Mouse (Mus musculus): Measurements from ENCODE around the gene Atoh8. TPM values are rescaled to one million over a fixed set of nuclear protein-coding genes. Genes with fewer than 3 reads are reported as not detected.

Gene Atoh8
- polyA plus RNA-seq, 1 experiment from 2014 or later: 31.5 TPM

GRCm38 (mm10) chr6:72160991-72161390 lies 74.4 kb downstream of the Atoh8 start:
- H3K4me2 ChIP-seq (replicated peaks): no peak overlapping the region
- no peaks in the 10 kb centered on the region for H3K36me3 ChIP-seq
- H3K4me1 ChIP-seq: peaks cover 8% of the 10 kb centered on the region
- H3K27me3 ChIP-seq: no peaks in the 10 kb centered on the region
- H3K9ac ChIP-seq: no peak overlapping the region
- H3K27ac ChIP-seq: no peak overlapping the region
- WGBS: 79% methylated on average over 3 of the region's 3 CpGs
- no peaks in the 10 kb centered on the region for H3K9me3 ChIP-seq
- no peak for ATAC-seq (ENCODE audit: low FRiP score, low read depth)
- no peak overlapping the region for H3K4me3 ChIP-seq

GRCm38 (mm10) chr6:72159861-72160395 lies 75.4 kb downstream of the Atoh8 start:
- Histone ChIP-seq H3K4me3 (no peak overlapping the region), H3K9me3 (no peaks in the 10 kb centered on the region), H3K27me3 (no peaks in the 10 kb centered on the region), H3K9ac (no peak overlapping the region), H3K27ac (no peak overlapping the region), H3K4me1 (peaks cover 8% of the 10 kb centered on the region), H3K36me3 (peaks cover 2% of the 10 kb centered on the region), H3K4me2 (replicated peaks) (no peak overlapping the region)
- no peak for ATAC-seq (ENCODE audit: low FRiP score, low read depth)
- WGBS: 49% methylated on average over 10 of the region's 10 CpGs

GRCm38 (mm10) chr6:72158966-72159764 lies 76.2 kb downstream of the Atoh8 start:
- 79% methylated on average over 8 of the region's 8 CpGs for WGBS
- no peaks in the 10 kb centered on the region for H3K9me3 ChIP-seq
- no peak overlapping the region for H3K9ac ChIP-seq
- ATAC-seq (ENCODE audit: low FRiP score, low read depth): no peak
- H3K36me3 ChIP-seq: peaks cover 8% of the 10 kb centered on the region
- no peaks in the 10 kb centered on the region for H3K27me3 ChIP-seq
- peaks cover 2% of the 10 kb centered on the region; the same call in 1 of the 2 replicates for H3K4me1 ChIP-seq
- no peak overlapping the region for H3K4me3 ChIP-seq
- H3K27ac ChIP-seq: no peak overlapping the region
- H3K4me2 ChIP-seq (replicated peaks): no peak overlapping the region

Other genes with a start within 250 kb of the Atoh8 start
- gene St3gal5, start 138.0 kb downstream of the Atoh8 start, polyA plus RNA-seq (2015; fragmentation: Nextera tagmentation; extraction: Ambion mirVana): 30.6 and 31.2 TPM in 2 replicates
- not detected in 2 replicates for gene Sftpb, start 69.0 kb upstream of the Atoh8 start, polyA plus RNA-seq (2015; fragmentation: Nextera tagmentation; extraction: Ambion mirVana)
- 51.5 and 51.7 TPM in 2 replicates for gene Usp39, start 109.6 kb upstream of the Atoh8 start, polyA plus RNA-seq (2015; fragmentation: Nextera tagmentation; extraction: Ambion mirVana)
- gene 0610030E20Rik, start 111.7 kb upstream of the Atoh8 start, polyA plus RNA-seq (2015; fragmentation: Nextera tagmentation; extraction: Ambion mirVana): 28.6 and 30.2 TPM in 2 replicates
- 12.1 and 14.6 TPM in 2 replicates for gene Tmem150a, start 119.9 kb upstream of the Atoh8 start, polyA plus RNA-seq (2015; fragmentation: Nextera tagmentation; extraction: Ambion mirVana)
- 90.9 and 94.0 TPM in 2 replicates for gene Rnf181, start 131.4 kb upstream of the Atoh8 start, polyA plus RNA-seq (2015; fragmentation: Nextera tagmentation; extraction: Ambion mirVana)
- 21.1 and 22.6 TPM in 2 replicates for gene Vamp5, start 144.9 kb upstream of the Atoh8 start, polyA plus RNA-seq (2015; fragmentation: Nextera tagmentation; extraction: Ambion mirVana)
- gene Vamp8, start 155.1 kb upstream of the Atoh8 start, polyA plus RNA-seq (2015; fragmentation: Nextera tagmentation; extraction: Ambion mirVana): 143 and 146 TPM in 2 replicates
- 43.5 and 47.8 TPM in 2 replicates for gene Ggcx, start 178.7 kb upstream of the Atoh8 start, polyA plus RNA-seq (2015; fragmentation: Nextera tagmentation; extraction: Ambion mirVana)
- 426 and 435 TPM in 2 replicates for gene Mat2a, start 204.0 kb upstream of the Atoh8 start, polyA plus RNA-seq (2015; fragmentation: Nextera tagmentation; extraction: Ambion mirVana)

Data from limb, embryonic 13.5 days (tissue).